Mouse (Mus musculus) myocyte (in vitro differentiated cells): Measurements from ENCODE around the gene Ogg1.

ENCODE experiments used
- MAX ChIP-seq: IDR thresholded peaks from one replicate; pipeline ENCODE4 v1.6.1; 2011; ENCODE audit warnings: low read depth, mild to moderate bottlenecking, control low read depth
- MYOG ChIP-seq, 3 experiments: IDR thresholded peaks; one replicate each; pipeline ENCODE4 v1.6.1; 2011; ENCODE audit warnings: control low read depth in 2 of 3, low read depth in 2 of 3, mild to moderate bottlenecking in 2 of 3; ENCODE audit not compliant: insufficient read length in 2 of 3, control insufficient read depth in 1 of 3, insufficient read depth in 1 of 3
- POLR2A ChIP-seq: IDR thresholded peaks from one replicate; pipeline ENCODE4 v1.6.1; 2011; ENCODE audit warnings: low read depth, mild to moderate bottlenecking, control low read depth, moderate library complexity; ENCODE audit not compliant: insufficient read length
- TCF3 ChIP-seq: IDR thresholded peaks from one replicate; pipeline ENCODE4 v1.6.1; 2011; ENCODE audit warnings: low read depth, control low read depth; ENCODE audit not compliant: insufficient read length

- TF ChIP-seq MAX (no peak), MYOG (IDR thresholded peaks at IDR 0.05; ENCODE audit: control insufficient read depth in 1 of 3, insufficient read depth in 1 of 3, insufficient read length in 2 of 3, low read depth in 2 of 3) (no peak), TCF3 (no peak), POLR2A (no peak)
Observed at GRCm38 (mm10) chr6:113290346-113290745, 36.4 kb upstream of the Ogg1 start.
